Mouse (Mus musculus) CH12.LX (cell line): Measurements from ENCODE around the gene Ash1l.

Experiments used
- EP300 ChIP-seq: IDR thresholded peaks from 2 replicates; pipeline ENCODE4 v1.6.1; 2011; ENCODE audit warnings: low read length, improper control_type of control experiment
- NELFE ChIP-seq: IDR thresholded peaks from 2 replicates; pipeline ENCODE4 v1.6.1; 2011; ENCODE audit warnings: low read depth, low read length, improper control_type of control experiment
- ZKSCAN1 ChIP-seq: IDR thresholded peaks from 2 replicates; pipeline ENCODE4 v1.6.1; 2012; ENCODE audit warnings: low read depth, inconsistent platforms, low read length, improper control_type of control experiment, borderline replicate concordance

- TF ChIP-seq ZKSCAN1 (no peak), NELFE (no peak), EP300 (no peak)
These were observed 6.3 kb upstream of the Ash1l start for GRCm38 (mm10) chr3:88944109-88944508.
